Mouse (Mus musculus) spleen, adult 2 months (tissue): Measurements from ENCODE around the gene Vmn1r103. TPM values are rescaled to one million over a fixed set of nuclear protein-coding genes. Genes with fewer than 3 reads are reported as not detected.
"Not testable (repeated sequence)": the region's sequence is repeated elsewhere in the genome, so short reads cannot be mapped to it uniquely, and the experiment has no call there.

Experiments used
- DNase-seq, 2 experiments: peaks; one replicate each; pipeline versions ENCODE4 v3.0.0 to v3.0.0-alpha.2; 2012 to 2021; ENCODE audit warnings: low spot score in 2 of 2, low read depth in 1 of 2
- H3K27ac ChIP-seq: fragments of 200-500 bp; 2 replicates; pipeline ENCODE4 v1.5.1; 2012; ENCODE audit warnings: low read length, inconsistent platforms; ENCODE audit not compliant: insufficient read depth
- H3K27me3 ChIP-seq: fragments of 200-500 bp; 2 replicates; pipeline ENCODE4 v1.6.1; 2012; ENCODE audit warnings: mild to moderate bottlenecking, moderate library complexity, low read length, inconsistent platforms; ENCODE audit not compliant: control insufficient read depth, insufficient read depth
- H3K36me3 ChIP-seq: fragments of 200-500 bp; 2 replicates; pipeline ENCODE4 v1.6.1; 2012; ENCODE audit warnings: mild to moderate bottlenecking, low read length, inconsistent platforms; ENCODE audit not compliant: control insufficient read depth, insufficient read depth
- H3K4me1 ChIP-seq: fragments of 200-500 bp; 2 replicates; pipeline ENCODE4 v1.6.1; 2011; ENCODE audit warnings: inconsistent platforms; ENCODE audit not compliant: control insufficient read depth, insufficient read depth, insufficient read length
- H3K4me3 ChIP-seq: fragments of 200-500 bp; 2 replicates; pipeline ENCODE4 v1.5.1; 2011; ENCODE audit warnings: mild to moderate bottlenecking, inconsistent platforms; ENCODE audit not compliant: insufficient read depth, insufficient read length; ENCODE audit errors: extremely low read depth
- WGBS: fragments of 180-500 bp; shearing (Covaris S2); methylation state at CpG from one replicate; pipeline ENCODE4 v1.1.7; 2018; 5-methylcytosine and 5-hydroxymethylcytosine counted together
- polyA plus RNA-seq: library from polyadenylated mRNA; depleted of rRNA; stranded (reverse); fragments of >200 nt; gene quantifications from 2 replicates; pipeline ENCODE4 v1.2.3, GENCODE M21; 2012; rRNA removed

Gene Vmn1r103
- not detected in 2 replicates for polyA plus RNA-seq

- not testable (repeated sequence) for DNase-seq, H3K36me3 ChIP-seq, H3K27ac ChIP-seq, H3K27me3 ChIP-seq, H3K4me1 ChIP-seq, H3K4me3 ChIP-seq
- 40% methylated on average over 1 of the region's 3 CpGs for WGBS
Observed at GRCm38 (mm10) chr7:20510434-20510833, at the start of gene Vmn1r103. Vmn1r103 (minus strand) TSS chr7:20510534.

GRCm38 (mm10) chr7:20545657-20546056 lies 35.3 kb upstream of the Vmn1r103 start, which contains the start of gene Gm5726:
Gm5726 (minus strand) TSS chr7:20545757.
- H3K27ac ChIP-seq, H3K4me3 ChIP-seq, H3K36me3 ChIP-seq, H3K4me1 ChIP-seq, DNase-seq, H3K27me3 ChIP-seq: not testable (repeated sequence)
- WGBS: no CpG with 5 or more reads among the region's 1 CpGs

GRCm38 (mm10) chr7:20533537-20533936 lies 23.2 kb upstream of the Vmn1r103 start, which contains the start of gene Vmn1r104:
Vmn1r104 (plus strand) TSS chr7:20533837.
- WGBS: no CpG with 5 or more reads among the region's 3 CpGs

GRCm38 (mm10) chr7:20474825-20475224 lies 35.5 kb downstream of the Vmn1r103 start, which contains the start of gene Gm10670:
Gm10670 (minus strand) TSS chr7:20474925.
- WGBS: no CpG with 5 or more reads among the region's 5 CpGs
- not testable (repeated sequence) for H3K36me3 ChIP-seq, DNase-seq

More at GRCm38 (mm10) chr7:20533537-20533936, 23.2 kb upstream of the Vmn1r103 start, which contains the start of gene Vmn1r104:
- H3K4me1 ChIP-seq, H3K36me3 ChIP-seq, H3K4me3 ChIP-seq, H3K27ac ChIP-seq, DNase-seq, H3K27me3 ChIP-seq: not testable (repeated sequence)

More at GRCm38 (mm10) chr7:20474825-20475224, 35.5 kb downstream of the Vmn1r103 start, which contains the start of gene Gm10670:
- H3K27ac ChIP-seq, H3K27me3 ChIP-seq, H3K4me1 ChIP-seq, H3K4me3 ChIP-seq: not testable (repeated sequence)

Other genes starting within 250 kb of the Vmn1r103 start
- not detected in 2 replicates for gene Gm5890, start 247.7 kb downstream of the Vmn1r103 start, polyA plus RNA-seq
- not detected in 2 replicates for gene Gm4133, start 176.5 kb downstream of the Vmn1r103 start, polyA plus RNA-seq
- not detected in 2 replicates for gene Gm5728, start 135.1 kb downstream of the Vmn1r103 start, polyA plus RNA-seq
- gene Vmn1r100, start 92.6 kb downstream of the Vmn1r103 start, polyA plus RNA-seq: not detected in 2 replicates
- gene Vmn1r101, start 67.9 kb downstream of the Vmn1r103 start, polyA plus RNA-seq: not detected in 2 replicates
- not detected in 2 replicates for gene Gm10670, start 35.6 kb downstream of the Vmn1r103 start, polyA plus RNA-seq
- not detected in 2 replicates for gene Vmn1r104, start 23.3 kb upstream of the Vmn1r103 start, polyA plus RNA-seq
- gene Gm5726, start 35.2 kb upstream of the Vmn1r103 start, polyA plus RNA-seq: not detected in 2 replicates
- gene Gm4141, start 65.7 kb upstream of the Vmn1r103 start, polyA plus RNA-seq: not detected in 2 replicates
- gene Gm4513, start 88.5 kb upstream of the Vmn1r103 start, polyA plus RNA-seq: not detected in 2 replicates
- gene Vmn1r107, start 158.4 kb upstream of the Vmn1r103 start, polyA plus RNA-seq: not detected in 2 replicates
- gene Vmn1r111, start 192.7 kb upstream of the Vmn1r103 start, polyA plus RNA-seq: not detected in 2 replicates
- not detected in 2 replicates for gene Gm10668, start 220.1 kb upstream of the Vmn1r103 start, polyA plus RNA-seq